Mouse (Mus musculus): ENCODE data around the gene Hc.

Gene Hc

DNA sequence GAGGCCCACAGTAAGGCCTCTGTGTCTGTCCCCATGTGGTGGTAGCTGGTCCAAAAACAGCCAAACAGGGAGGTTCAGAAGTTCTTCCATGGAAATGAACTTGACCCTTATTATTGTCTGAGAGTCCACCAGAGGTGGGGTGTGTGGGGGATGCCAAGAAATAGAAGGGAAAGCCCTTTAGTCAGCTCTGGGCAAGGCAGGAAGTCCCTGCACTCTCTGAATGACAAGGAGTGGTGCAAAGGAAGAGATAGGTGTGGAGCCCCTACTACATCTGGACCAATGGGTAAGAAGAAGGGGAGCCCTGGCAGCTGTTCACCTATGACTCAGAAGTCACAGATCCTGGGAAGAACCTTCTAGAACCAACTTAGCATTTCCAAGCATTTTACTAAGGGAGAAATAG is 106.9 kb downstream of the Hc start:
- DNase-seq (ENCODE audit: low spot score in 2 of 2): no peak

GRCm38 (mm10) chr2:34953547-34954116 is 107.6 kb downstream of the Hc start:
- DNase-seq (ENCODE audit: low spot score in 2 of 2): no peak

DNA sequence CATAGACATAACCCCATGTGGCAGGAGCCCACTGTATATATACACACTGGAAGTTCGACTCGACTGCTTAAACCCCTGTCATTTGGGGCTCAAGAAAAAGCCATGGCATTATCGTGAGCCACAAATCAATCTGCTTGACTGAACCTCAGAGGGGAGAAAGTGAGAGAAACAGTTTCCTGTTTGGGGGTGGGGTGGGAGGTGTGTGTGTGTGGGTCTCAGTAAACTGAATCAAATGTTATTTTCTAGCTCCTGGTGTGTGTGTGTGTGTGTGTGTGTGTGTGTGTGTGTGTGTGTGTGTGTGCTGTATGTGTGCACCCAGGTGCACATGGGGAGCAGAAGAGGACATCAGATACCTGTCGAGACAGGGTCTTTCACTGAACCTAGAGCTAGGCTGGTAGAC is 108.2 kb downstream of the Hc start:
- no peak for DNase-seq (ENCODE audit: low spot score in 2 of 2)

DNA sequence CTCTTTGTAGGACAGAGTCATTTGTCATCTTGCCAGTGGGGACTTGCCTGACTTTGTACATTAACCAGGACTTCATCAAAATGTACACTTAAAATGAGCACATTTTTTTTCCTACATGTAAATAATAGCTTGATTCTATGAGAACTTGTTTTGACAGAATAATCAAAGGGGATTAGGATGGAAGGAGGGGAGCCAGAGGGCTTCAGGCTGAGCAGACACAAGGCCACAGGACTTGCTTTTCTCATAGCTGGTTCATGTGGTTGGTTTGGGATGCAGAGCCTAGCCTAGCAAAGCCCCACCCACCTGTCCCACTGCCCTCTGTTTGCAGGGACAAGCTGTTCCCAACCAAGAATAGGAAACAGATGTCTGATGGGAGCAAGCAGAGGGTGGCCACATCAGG is 109.8 kb downstream of the Hc start:
- no peak for DNase-seq (ENCODE audit: low spot score in 2 of 2)

DNA sequence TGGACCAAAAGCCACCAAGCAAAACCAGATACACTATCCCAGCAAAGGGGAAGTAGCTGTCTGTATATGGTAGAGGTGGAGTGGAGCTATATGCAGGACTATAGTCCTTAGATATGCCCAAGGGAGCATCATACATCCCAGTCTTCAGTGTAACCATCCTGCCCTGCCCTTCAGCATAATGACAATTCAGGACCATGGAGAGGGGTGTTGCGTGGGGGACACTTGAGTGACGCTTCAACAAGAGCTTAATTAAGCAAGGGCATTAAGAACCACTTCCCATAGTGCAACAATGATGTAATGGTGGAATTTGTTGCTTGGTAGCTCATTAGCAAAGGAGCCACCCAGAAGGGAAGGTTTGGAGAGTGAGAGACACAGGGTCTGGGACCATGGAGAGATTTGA is 112.6 kb downstream of the Hc start:
- no peak for DNase-seq (ENCODE audit: low spot score in 2 of 2)

- DNase-seq (ENCODE audit: low spot score in 2 of 2): no peak
Observed at GRCm38 (mm10) chr2:34946046-34946445, 115.2 kb downstream of the Hc start.

- no peak for DNase-seq (ENCODE audit: low spot score in 2 of 2)
Observed at GRCm38 (mm10) chr2:34945580-34945979, 115.7 kb downstream of the Hc start.

DNA sequence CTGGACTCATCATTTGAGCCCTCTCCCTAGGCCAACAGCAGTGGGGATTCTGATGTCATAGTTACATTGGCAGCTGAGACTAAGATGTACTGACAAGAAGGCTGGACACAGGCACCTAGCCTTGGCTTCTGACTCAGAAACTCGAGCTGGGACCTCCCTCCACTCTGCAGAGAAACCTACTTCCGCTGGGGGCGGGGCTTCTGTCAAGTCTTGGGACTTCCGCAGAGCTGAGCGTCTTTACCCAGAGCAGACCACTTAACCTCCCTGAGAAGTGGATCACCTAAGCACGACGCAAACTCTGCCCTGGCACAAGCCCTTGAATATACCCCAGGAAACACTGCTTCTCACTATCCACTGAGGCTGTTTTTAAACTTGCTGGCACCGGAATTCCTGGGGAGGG is 116.5 kb downstream of the Hc start:
- no peak for DNase-seq (ENCODE audit: low spot score in 2 of 2)

GRCm38 (mm10) chr2:34943556-34944120 is 117.6 kb downstream of the Hc start:
- no peak for DNase-seq (ENCODE audit: low spot score in 2 of 2)

DNA sequence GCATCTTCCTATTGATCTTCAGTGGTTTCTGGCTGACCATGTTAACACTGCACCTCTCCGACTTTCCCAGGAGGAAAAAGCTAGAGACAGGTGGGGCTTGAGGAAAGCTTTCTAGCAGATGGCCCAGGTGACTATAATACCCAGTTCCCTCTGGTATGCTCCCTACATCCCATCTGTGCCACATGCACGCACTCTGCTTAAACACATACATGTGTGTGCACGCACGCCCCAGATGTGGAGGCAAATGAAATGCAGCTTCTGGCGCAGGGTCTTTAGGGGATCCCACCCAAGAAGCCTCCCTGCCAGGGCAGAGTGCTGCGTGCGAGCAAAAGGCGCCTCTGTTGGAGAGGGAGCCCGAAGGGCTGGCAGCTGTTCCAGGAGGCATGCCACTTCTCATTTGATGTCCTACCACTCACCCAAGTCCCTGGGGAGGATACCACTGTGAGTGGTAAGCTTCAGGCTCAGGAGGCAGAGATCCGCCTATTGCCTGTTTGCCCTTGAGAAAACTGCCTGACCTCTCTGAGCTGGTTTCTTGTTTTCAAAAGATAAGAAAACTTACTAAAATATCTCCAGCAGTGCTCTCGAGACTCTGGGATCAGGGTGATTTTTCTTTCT is 120.1 kb downstream of the Hc start:
- DNase-seq (ENCODE audit: low spot score in 2 of 2): no peak

DNA sequence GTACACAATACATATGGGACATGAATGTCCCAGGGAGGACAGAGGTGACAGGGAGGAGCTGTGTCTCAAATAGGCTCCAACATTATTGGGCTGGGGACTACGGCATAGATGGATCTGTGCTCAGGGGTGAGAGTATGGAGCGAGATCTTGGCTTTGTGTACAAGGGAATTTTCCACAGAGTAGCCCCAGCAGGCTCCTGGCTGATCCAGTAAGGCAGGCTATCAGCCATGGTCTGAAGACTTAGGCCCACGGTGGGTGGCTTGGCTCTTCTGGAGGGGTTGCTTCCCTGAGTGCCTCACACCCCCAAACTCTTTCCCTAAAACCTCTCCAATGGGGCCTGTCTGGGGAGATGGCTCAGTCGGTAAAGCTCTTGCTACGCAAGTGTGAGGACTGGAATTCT is 121.0 kb downstream of the Hc start:
- no peak for DNase-seq (ENCODE audit: low spot score in 2 of 2)

GRCm38 (mm10) chr2:34938269-34939208 is 122.7 kb downstream of the Hc start:
- DNase-seq (ENCODE audit: low spot score in 2 of 2): no peak

- no peak for DNase-seq (ENCODE audit: low spot score in 2 of 2)
Observed at GRCm38 (mm10) chr2:34937460-34937859, 123.8 kb downstream of the Hc start.
